In the genomic region with DNA sequence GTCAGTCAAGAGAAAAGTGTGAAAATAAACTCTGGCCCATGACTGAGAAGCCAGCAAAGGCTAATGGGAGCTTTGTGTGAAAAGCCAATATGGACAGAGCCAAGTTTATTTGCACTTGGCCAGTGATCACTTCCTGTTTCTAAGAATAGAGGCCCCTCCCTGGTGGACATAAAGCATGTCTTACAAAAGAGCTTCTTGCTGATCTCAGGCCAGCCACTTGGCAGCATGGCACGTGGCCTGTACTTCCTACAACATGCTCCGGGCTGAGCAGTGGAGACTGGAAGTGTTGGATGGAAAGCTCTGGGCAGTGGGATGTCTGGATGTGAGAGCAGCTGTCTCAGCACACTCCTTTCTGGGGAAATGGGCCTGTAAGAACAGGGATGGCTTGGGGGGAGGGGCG, we compare ENCODE assay signal across 8 mouse cellular contexts.
A peak's percentile ranks its signal among the peaks of the same experiment; 100 is the strongest.
DNase-seq lines count a peak whose midpoint lies in the region; ATAC-seq and TF ChIP-seq lines count a peak whose summit lies in the region.

No protein-coding gene starts in this region.

- 31% methylated on average over 3 of the region's 3 CpGs for WGBS in heart, embryonic 12.5 days
- 22% methylated on average over 3 of the region's 3 CpGs for WGBS in lung, adult 2 months
- 21% methylated on average over 3 of the region's 3 CpGs for WGBS in stomach, postnatal 0 days
- 83% methylated on average over 3 of the region's 3 CpGs for WGBS in midbrain, embryonic 11.5 days

- TF ChIP-seq CTCF in G1E (IDR thresholded peaks at IDR 0.05; ENCODE audit: low read depth, low read length), result no peak
- TF ChIP-seq CTCF in lung, adult 2 months (IDR thresholded peaks at IDR 0.05; ENCODE audit: insufficient read depth, low read length), result no peak
- peak; percentile 28 for TF ChIP-seq CTCF in stomach, postnatal 0 days (IDR thresholded peaks at IDR 0.05; ENCODE audit: low read depth)

- peaks cover 27% of the 10 kb centered on the region for H3K4me1 ChIP-seq in heart, embryonic 12.5 days (replicated peaks)
- H3K4me1 ChIP-seq in G1E (ENCODE audit: insufficient read depth, low read depth, low read length), result peaks cover 7% of the 10 kb centered on the region
- H3K4me1 ChIP-seq in lung, adult 2 months (ENCODE audit: control insufficient read depth, insufficient read depth, low read length), result peaks cover 6% of the 10 kb centered on the region; the same call in 1 of the 2 replicates
- 0 out of 2 replicates have a peak, but pooled peaks cover 3% of the 10 kb centered on the region for H3K4me1 ChIP-seq in stomach, postnatal 0 days (replicated peaks; ENCODE audit: control insufficient read depth, insufficient read depth)
- no peaks in the 10 kb centered on the region for H3K4me1 ChIP-seq in midbrain, embryonic 11.5 days (ENCODE audit: control insufficient read depth, insufficient read depth, low read length)

- peak; percentile 98 for DNase-seq in heart, adult 11 months
- no peak for DNase-seq in G1E (ENCODE audit: low spot score)
- peak; percentile 74 to 79 for DNase-seq in heart, adult 9 months (ENCODE audit: low spot score in 2 of 2)
- DNase-seq in lung, adult 2 months, result peak; percentile 60
- peak; percentile 66 for DNase-seq in stomach, postnatal 0 days (ENCODE audit: low spot score)
- DNase-seq in midbrain, embryonic 11.5 days (ENCODE audit: low spot score, missing footprints), result no peak
- no peak for DNase-seq in thymus, postnatal 14 days

- no peak for TF ChIP-seq EP300 in stomach, postnatal 0 days (optimal IDR thresholded peaks at IDR 0.05)

- no peaks in the 10 kb centered on the region for H3K36me3 ChIP-seq in heart, embryonic 12.5 days
- H3K36me3 ChIP-seq in G1E (replicated peaks), result no peaks in the 10 kb centered on the region
- no peaks in the 10 kb centered on the region for H3K36me3 ChIP-seq in stomach, postnatal 0 days (ENCODE audit: control insufficient read depth, insufficient read depth, low read length)
- H3K36me3 ChIP-seq in midbrain, embryonic 11.5 days (ENCODE audit: control insufficient read depth, insufficient read depth, low read length), result no peaks in the 10 kb centered on the region

- H3K27me3 ChIP-seq in heart, embryonic 12.5 days (replicated peaks), result 0 out of 2 replicates have a peak, but pooled peaks cover 8% of the 10 kb centered on the region
- peaks cover 39% of the 10 kb centered on the region for H3K27me3 ChIP-seq in G1E (ENCODE audit: insufficient read depth, low read length)
- H3K27me3 ChIP-seq in stomach, postnatal 0 days (ENCODE audit: control insufficient read depth, insufficient read depth, low read length), result no peaks in the 10 kb centered on the region
- H3K27me3 ChIP-seq in midbrain, embryonic 11.5 days (ENCODE audit: control insufficient read depth, insufficient read depth, low read length), result no peaks in the 10 kb centered on the region; the same call in 1 of the 2 replicates

- ATAC-seq in heart, embryonic 12.5 days (ENCODE audit: insufficient number of reproducible peaks, low FRiP score), result no peak
- peak; percentile 49 for ATAC-seq in G1E (ENCODE audit: extremely low read depth, insufficient number of reproducible peaks, low FRiP score, poor library complexity, severe bottlenecking)
- peak; percentile 92 for ATAC-seq in stomach, postnatal 0 days (ENCODE audit: low FRiP score, low TSS enrichment)
- no peak for ATAC-seq in midbrain, embryonic 11.5 days (ENCODE audit: low FRiP score)

- H3K9me3 ChIP-seq in heart, embryonic 12.5 days (replicated peaks), result no peaks in the 10 kb centered on the region
- no peaks in the 10 kb centered on the region for H3K9me3 ChIP-seq in G1E (replicated peaks)
- no peaks in the 10 kb centered on the region for H3K9me3 ChIP-seq in stomach, postnatal 0 days (ENCODE audit: control insufficient read depth, low read length)
- no peaks in the 10 kb centered on the region for H3K9me3 ChIP-seq in midbrain, embryonic 11.5 days (ENCODE audit: control insufficient read depth, low read length)

- no peak overlapping the region for H3K9ac ChIP-seq in heart, embryonic 12.5 days
- no peak overlapping the region for H3K9ac ChIP-seq in stomach, postnatal 0 days (ENCODE audit: low read length)
- H3K9ac ChIP-seq in midbrain, embryonic 11.5 days (ENCODE audit: low read length), result no peak overlapping the region

- TF ChIP-seq POLR2A in lung, adult 2 months (IDR thresholded peaks at IDR 0.05; ENCODE audit: borderline replicate concordance, extremely low read depth, low read depth, low read length), result no peak

- no peak overlapping the region for H3K4me2 ChIP-seq in heart, embryonic 12.5 days
- H3K4me2 ChIP-seq in stomach, postnatal 0 days (replicated peaks; ENCODE audit: low read depth), result no peak overlapping the region
- no peak overlapping the region for H3K4me2 ChIP-seq in midbrain, embryonic 11.5 days

- no peak overlapping the region for H3K4me3 ChIP-seq in heart, embryonic 12.5 days
- no peak overlapping the region for H3K4me3 ChIP-seq in G1E (ENCODE audit: low read depth, low read length)
- H3K4me3 ChIP-seq in lung, adult 2 months (replicated peaks; ENCODE audit: extremely low read depth, low read depth, low read length), result no peak overlapping the region
- H3K4me3 ChIP-seq in stomach, postnatal 0 days (ENCODE audit: low read depth, low read length), result no peak overlapping the region
- no peak overlapping the region for H3K4me3 ChIP-seq in midbrain, embryonic 11.5 days (ENCODE audit: low read depth, low read length)

- no peak overlapping the region for H3K27ac ChIP-seq in heart, embryonic 12.5 days (ENCODE audit: poor library complexity, severe bottlenecking)
- peak overlapping the region; percentile 36; the same call in 1 of the 2 replicates for H3K27ac ChIP-seq in stomach, postnatal 0 days (replicated peaks)
- no peak overlapping the region for H3K27ac ChIP-seq in midbrain, embryonic 11.5 days (ENCODE audit: low read depth, low read length)

Comparison
In these comparisons a context has a peak if more than half of its experiments do, and no peak if none do; other contexts are left out.
1. DNase-seq: peak in heart, adult 11 months (single experiment), heart, adult 9 months (2 of 2), lung, adult 2 months (single experiment) and stomach, postnatal 0 days (single experiment); none in G1E (single experiment), midbrain, embryonic 11.5 days (single experiment) and thymus, postnatal 14 days (single experiment).
2. ATAC-seq: peak in G1E (single experiment) and stomach, postnatal 0 days (single experiment); none in heart, embryonic 12.5 days (single experiment) and midbrain, embryonic 11.5 days (single experiment).